Mouse (Mus musculus): Measurements from ENCODE around the gene Gm29735.
"Not testable (repeated sequence)": the region's sequence is repeated elsewhere in the genome, so short reads cannot be mapped to it uniquely, and the experiment has no call there.

Gm29735 gene

DNA sequence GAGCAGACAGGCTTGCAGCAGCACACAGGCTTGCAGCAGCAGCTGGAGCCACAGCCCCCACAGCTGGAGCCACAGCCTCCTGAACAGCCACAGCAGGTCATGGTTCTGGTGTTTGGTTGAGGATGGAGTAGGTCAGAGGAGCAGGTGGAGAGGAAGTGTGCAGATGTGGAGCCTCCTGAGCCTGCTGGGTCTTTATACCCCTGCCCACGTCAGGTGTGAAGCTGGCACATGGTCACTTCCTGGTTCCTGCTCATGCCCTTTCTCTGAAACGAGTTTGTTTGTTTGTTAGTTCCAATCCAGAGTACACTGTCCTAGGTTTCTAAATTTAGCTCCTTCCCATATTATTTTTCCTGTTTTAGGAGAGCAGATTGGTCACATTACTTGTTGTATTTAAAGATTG, at the start of gene Gm29735:
Gene Gm29735, minus strand, starts transcription at position 101 of the 400 bp plus-strand sequence.
- in situ Hi-C loops (cut with MboI, MseI): not testable (repeated sequence)

DNA sequence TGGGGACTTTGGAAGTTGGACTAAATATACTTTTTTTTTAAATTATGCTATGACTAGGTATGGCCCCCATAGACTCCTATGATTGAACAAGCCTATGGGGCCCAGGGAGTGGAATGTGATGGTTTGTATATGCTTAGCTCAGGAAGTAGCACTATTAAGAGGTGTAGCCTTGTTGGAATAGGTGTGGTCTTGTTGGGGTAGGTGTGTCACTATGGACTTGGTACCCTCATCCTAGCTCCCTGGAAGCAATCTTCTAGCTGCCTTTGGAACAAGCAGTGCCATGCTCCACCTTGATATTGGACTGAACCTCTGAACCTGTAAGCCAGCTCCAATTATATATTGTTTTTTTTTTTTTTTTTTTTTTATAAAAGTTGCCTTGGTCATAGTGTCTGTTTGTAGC, 48.6 kb upstream of the Gm29735 start:
- in situ Hi-C loops (cut with MboI, MseI): no loop called here

DNA sequence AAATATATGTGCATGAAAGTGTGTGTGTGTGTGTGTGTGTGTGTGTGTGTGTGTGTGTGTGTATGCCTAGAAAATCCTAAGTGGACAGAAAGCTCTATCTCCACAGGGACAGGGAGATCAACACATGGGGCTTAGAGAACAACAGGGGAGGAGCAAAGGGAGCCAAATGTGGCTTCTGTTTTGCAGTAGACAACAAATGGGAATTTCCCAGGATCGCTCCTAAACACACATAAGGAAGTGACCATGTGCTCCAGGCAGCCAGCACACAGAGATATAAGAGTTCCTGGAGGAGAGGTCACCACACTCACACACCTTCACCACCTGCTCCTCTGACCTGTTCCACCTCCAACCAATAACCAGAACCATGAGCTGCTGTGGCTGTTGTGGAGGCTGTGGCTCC, 44.2 kb upstream of the Gm29735 start, which contains the start of gene Krtap5-3:
Gene Krtap5-3, plus strand, starts transcription at position 301 of the 400 bp plus-strand sequence.
- in situ Hi-C loops (cut with MboI, MseI): no loop called here

DNA sequence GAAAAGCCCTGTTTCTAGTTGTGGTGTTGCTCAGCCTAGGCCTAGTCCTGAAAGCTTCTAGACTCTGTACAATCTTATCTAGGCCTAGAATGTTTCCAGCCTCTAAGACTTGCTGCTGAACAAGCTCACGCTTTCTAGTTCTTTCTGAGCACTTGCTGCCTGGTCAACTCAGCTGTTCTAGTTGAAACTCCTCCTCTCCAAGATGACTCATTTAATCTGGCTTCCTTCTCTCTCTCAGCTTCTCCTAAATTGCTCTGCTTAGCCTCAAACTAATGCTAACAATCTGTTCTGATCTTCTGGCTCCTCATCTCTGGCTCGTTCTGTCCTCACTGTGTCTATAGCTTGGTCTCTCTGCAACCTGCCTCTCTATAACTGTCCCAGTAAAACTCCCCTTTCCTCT, 41.8 kb upstream of the Gm29735 start:
- in situ Hi-C loops (cut with MboI, MseI): no loop called here

DNA sequence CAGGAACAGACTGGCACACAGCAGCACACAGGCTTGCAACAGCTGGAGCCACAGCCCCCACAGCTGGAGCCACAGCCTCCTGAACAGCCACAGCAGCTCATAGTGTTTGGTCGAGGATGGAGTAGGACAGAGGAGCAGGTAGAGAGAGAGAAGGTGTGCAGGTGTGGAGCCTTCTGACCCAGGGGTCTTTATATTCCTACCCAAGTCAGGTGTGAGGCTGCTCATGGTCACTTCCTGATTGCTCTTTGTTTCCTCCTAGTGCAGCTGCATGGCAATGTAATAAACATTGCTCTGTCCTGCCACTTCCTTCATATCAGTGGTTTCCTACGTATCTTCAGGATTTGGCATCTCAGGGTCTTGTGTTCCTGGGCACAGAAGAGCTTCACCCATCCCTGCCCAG, 33.4 kb upstream of the Gm29735 start, which contains the start of gene Gm10153:
Gene Gm10153, minus strand, starts transcription at position 101 of the 400 bp plus-strand sequence.
- in situ Hi-C loops (cut with MboI, MseI): no loop called here

DNA sequence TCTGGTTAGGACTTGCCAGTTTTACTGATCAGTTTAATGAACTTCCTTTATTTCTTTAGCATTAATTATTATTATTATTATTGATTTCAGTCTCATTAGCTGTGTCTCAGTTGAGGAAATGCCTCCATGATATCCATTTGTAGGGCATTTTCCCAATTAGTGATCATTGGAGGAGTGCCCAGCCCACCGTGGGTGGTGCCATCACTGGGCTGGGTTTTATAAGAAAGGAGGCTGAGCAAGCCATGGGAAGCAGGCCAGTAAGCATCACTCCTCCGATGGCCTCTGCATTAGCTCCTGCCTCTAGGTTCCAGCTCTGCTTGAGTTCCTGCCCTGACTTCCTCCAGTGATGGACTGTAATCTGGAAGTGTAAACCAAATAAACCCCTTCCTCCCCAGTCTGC, 31.2 kb upstream of the Gm29735 start:
- in situ Hi-C loops (cut with MboI, MseI): no loop called here

DNA sequence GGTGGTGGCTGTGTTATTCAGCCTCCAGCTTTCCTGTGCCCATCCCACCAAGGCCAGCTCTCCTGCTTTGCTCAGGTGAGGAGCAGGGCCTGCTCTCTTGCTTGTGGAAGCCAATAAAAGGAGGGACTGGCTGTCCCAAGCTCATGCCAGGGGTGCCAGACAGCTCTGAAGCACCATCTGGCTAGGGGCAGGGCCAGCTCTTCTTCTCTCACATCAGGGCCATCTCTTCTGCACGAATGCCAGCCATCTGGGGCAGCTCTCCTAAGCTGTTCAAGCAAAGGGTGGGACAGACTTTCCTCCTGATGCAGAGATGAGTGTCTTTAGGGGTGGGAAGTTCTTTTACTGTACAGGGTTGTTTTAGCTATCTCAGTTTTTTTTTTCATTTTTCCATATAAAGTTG, 24.1 kb upstream of the Gm29735 start:
- in situ Hi-C loops (cut with MboI, MseI): no loop called here

DNA sequence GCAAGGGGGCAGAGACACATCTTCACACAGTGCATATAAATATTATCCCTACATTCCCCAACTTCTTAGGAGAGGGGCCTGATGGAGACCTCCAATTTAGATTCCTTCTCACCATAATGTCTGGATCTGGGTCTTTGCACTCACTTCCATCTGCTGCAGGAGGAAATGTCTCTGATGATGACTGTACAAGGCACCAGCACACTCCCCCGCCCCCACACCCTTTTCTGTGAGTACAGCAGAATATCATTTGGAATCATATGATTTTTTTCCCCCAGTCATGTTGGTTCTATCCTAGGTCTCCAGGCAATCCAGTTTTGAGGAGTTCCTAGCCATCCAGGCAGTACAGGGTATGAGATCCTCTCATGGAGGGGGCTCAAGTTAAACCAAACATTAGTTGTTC, 21.8 kb upstream of the Gm29735 start:
- in situ Hi-C loops (cut with MboI, MseI): no loop called here

DNA sequence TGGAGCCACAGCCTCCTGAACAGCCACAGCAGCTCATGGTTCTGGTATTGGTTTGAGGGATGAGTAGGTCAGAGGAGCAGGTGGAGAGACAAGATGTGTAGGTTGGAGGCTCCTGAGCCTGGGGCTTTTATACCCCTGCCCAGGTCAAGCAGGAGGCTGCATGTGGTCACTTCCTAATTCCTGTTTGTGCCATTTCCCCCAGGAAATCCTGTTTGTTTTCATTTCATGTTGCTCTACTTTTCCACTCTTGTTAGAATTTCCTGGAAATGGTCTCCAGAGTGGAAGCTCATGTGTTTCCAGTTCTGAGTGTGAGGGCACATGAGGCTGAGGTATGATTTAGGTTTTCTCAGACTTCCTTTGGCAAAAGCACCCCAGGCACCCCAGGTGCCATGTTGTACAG, 19.0 kb upstream of the Gm29735 start, which contains the start of gene Krtap5-2:
Gene Krtap5-2, minus strand, starts transcription at position 101 of the 400 bp plus-strand sequence.
- in situ Hi-C loops (cut with MboI, MseI): not testable (repeated sequence)

DNA sequence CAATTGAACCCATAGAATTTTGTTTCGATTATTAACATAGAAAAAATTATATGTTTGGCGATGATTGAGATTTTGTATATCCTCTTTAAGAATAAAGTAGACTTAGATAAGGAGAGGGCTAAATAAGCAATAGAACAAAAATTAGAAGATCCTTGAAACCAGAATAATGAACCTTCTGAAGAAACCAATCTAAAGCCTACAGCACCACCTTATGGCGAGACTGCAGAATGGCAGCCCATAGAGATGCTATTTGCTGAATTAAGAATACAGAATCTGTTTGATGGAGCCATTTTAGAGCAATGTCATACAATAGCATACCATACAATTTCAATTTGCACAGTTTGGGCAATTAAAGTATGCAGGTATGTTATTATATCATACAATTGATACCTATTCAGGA, 12.9 kb upstream of the Gm29735 start:
- in situ Hi-C loops (cut with MboI, MseI): loop anchor here (10.0 kb wide), 1 partner anchor 295 kb away; no protein-coding TSS in a partner anchor

DNA sequence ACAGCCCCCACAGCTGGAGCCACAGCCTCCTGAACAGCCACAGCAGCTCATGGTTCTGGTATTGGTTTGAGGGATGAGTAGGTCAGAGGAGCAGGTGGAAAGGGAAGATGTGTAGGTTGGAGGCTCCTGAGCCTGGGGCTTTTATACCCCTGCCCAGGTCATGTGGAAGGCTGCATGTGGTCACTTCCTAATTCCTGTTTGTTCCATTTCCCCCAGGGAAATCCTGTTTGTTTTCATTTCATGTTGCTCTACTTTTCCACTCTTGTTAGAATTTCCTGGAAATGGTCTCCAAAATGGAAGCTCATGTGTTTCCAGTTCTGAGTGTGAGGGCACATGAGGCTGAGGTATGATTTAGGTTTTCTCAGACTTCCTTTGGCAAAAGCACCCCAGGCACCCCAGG, 8.7 kb upstream of the Gm29735 start, which contains the start of gene Gm4553:
Gene Gm4553, minus strand, starts transcription at position 101 of the 400 bp plus-strand sequence.
- in situ Hi-C loops (cut with MboI, MseI): loop anchor here (10.0 kb wide), 1 partner anchor 291 kb away; no protein-coding TSS in a partner anchor

DNA sequence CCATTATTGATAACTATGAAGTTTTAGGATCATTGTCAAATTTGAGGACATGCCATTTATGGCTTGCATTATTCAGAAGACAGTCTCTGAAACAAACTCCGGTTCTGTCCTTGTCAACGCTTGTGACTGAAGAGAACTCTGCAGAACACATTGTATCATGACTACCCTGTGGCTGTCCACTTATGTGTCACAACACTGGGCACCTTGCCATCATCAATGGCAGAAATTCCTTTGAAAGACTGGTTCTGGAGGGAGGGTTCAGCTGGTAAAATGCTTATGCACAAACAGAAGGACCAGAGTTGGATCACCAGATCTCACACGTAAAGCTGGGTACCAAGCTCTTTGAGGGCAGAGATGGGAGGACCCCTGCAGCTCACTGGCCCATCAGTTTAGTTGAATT, 2.5 kb upstream of the Gm29735 start:
- in situ Hi-C loops (cut with MboI, MseI): no loop called here

DNA sequence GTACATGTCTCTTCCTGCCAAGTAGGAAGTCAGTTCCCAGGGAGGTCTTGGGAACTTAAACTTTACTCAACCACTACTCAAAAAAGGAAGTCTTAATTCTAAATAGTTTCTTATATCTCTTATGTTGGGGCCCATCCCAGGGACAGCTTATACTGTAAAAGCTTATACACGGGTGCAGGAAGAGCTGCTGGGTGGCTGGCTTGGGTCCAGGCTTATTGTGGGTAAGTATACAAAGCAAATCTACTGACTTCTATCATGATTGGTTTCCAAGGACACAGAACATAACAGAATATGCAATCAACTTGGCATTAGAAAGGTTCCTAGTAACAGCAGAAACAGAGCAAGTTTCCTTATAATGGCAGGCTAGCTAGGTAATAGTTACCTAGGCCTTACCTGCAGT, 1.6 kb downstream of the Gm29735 start:
- in situ Hi-C loops (cut with MboI, MseI): no loop called here

DNA sequence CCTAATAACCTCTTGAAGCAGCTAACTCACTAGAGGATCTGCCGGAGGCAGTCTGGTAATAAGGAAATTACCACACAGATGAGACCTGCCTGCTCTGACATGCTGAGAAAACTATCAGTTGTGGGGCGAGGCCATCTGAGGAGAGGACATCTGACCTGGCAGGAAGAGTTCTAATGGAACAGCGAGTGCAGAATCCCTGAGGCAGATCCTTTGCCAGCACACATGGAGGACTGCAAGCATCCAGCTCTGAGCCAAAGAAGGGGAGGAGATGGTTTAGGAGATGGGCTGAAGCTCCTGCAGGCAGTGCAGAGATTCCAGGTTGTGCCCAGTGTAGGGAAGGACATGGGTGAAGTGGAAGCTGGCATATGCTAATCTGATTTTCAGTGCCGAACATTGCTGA, 4.7 kb downstream of the Gm29735 start:
- in situ Hi-C loops (cut with MboI, MseI): no loop called here

DNA sequence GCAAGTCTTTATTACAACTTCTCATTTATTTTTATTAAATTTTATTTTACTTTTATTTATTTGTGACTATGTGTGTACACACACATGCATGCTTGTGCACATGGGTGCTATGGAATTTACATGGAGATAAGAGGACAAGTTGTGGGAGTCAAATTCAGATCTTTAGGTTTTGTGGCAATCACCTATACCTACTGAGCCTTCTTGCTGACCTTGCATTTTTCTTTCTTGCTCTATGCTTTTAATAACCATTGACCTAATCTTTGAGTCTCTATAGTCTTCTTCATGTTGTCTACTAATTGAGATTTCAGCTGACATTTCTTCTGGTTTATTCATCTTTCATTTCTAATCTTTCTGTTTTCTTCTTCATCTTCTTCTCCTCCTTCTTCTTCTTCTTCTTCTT, 8.3 kb downstream of the Gm29735 start:
- in situ Hi-C loops (cut with MboI, MseI): no loop called here

DNA sequence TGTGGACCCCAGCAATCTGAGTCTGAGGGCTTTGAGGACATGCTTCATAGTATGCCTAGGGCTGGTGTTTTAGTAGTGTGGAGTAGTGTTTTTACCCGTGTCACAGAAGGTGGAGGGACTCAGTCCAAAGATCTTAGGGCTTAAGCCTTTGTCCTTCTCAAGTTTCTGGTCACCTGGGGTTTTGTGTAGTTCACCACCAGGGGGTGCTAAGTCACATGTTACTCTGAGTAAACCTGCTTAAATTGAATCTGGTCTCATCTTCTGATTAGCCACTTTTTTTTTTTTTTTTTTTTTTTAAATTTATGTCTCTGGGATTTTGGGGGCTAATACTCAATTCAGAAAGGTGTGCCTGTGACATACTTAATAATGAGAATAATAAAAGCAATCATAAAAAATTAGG, 10.9 kb downstream of the Gm29735 start:
- in situ Hi-C loops (cut with MboI, MseI): no loop called here

DNA sequence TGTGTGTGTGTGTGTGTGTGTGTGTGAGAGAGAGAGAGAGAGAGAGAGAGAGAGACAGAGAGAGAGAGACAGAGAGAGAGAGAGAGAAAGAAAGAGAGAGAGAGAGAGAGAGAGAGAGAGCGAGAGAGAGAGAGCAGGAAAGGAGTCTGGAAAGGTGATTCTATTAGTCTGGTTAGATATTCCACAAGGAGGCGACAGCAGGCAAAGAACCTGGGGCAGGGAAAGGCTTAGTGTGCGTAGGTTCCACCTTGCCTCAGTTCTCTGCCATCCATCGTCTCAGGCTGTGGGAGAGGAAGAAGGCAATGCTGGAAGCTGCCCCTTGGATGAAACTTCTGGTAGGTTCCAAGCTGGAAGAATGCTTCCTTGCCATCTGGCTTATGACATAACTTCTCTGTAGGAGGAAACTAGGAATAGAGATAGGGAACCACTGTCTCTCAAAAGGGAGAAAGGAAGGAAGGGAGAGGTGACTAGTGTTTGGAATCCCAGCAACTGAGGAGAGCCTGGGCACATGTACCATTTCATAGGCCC, 11.4 kb downstream of the Gm29735 start:
- in situ Hi-C loops (cut with MboI, MseI): no loop called here

DNA sequence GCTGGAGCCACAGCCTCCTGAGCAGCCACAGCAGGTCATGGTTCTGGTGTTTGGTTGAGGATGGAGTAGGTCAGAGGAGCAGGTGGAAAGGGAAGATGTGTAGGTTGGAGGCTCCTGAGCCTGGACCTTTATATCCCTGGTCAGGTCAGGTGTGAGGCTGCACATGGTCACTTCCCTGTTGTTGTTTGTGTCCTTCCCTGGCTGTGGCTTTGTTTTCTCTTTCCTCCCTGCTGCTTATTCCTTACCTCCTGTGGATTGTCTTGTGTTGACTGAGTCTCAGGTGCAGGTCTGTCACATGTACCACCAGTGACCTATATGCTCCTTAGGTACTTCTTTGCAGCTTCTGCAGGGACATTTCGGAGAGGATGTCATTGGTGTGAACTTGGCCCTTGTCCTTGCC, 12.4 kb downstream of the Gm29735 start, which contains the start of gene Gm45337:
Gene Gm45337, minus strand, starts transcription at position 101 of the 400 bp plus-strand sequence.
- in situ Hi-C loops (cut with MboI, MseI): no loop called here

DNA sequence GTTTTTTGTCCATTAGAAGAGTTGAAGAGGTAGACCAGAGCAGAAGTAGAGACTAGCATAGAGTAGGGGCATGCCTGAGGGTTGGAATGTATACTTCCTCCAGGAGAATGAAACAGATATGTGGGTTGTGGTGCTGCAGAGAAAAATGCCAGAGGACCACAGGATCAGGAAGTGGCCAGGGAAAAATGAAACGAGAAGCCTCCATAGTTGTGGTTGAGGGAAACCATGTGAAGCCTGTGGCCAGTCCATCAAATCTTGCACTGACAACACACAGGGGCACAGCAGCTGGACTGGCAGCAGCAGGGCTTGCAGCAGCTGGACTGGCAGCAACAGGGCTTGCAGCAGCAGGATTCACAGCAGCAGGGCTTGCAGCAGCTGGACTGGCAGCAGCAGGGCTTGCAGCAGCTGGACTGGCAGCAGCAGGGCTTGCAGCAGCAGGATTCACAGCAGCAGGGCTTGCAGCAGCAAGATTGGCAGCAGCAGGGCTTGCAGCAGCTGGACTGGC, 13.4 kb downstream of the Gm29735 start:
- in situ Hi-C loops (cut with MboI, MseI): not testable (repeated sequence)

DNA sequence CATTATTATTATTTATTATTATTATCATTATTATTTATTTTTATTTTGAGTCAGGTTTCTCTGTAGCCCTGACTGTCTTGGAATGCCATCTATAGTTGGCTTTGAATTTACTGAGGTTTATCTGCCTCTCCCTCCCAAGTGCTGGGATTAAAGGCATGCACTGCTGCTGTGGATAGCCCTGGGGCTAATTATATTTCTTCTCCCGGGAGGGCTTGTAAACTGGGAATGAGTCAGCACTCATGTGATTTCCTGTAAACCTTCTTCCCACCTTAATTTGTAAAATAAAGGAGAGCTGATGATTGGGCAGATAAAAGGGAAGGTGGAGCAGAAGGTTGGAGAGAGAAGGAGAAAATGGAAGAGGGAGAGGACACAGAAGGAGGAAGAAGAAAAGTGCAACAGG, 16.2 kb downstream of the Gm29735 start:
- in situ Hi-C loops (cut with MboI, MseI): no loop called here

DNA sequence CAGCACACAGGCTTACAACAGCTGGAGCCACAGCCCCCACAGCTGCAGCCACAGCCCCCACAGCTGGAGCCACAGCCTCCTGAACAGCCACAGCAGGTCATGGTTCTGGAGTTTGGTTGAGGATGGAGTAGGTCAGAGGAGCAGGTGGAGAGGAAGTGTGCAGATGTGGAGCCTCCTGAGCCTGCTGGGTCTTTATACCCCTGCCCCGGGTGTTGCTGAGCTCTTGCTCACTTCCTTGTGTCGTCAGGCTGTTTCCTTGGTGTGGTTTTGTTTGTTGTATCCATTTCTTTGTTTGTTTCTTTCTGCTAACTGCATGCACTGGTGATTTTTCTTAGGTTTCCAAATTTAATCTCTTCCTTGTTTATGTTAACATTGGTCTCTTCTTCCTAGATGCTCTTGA, 21.0 kb downstream of the Gm29735 start, which contains the start of gene Gm39115:
Gene Gm39115, minus strand, starts transcription at position 101 of the 400 bp plus-strand sequence.
- in situ Hi-C loops (cut with MboI, MseI): not testable (repeated sequence)

DNA sequence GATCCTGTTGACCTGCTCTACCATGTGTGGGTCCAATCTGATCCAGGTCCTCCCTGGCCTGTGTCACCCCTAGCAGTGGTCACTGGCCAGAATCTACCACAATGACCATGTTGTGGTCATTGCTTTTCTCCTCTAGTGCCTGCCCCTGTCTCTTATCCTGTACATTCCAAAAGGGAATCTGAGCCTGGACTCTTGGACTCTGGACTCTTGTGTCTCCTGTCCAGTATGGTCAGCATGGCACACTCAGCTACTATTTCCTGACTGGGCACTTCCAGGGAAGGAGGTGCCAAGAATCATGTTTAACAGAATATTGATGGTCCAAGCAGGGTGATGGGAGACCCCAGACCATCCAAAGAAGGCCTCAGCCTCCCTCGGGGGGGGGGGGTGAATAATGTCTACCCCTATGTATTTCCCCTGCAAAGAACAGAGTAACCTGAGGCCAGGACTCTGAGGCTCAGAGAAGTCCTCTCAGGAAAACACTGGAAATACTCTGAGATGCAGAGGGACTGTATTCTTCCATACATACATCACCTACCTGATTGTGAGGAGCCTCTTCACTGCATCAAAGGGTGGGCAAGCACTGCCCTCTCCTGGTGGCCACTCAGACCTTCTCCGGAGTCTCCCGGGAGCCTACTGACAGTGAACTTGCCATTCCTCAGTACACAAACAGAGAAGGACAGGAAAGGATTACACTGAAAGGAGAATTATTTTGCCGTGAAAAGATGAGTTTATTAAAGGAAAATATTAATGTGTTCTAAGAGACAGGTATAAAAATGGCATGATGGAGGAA, 22.5 kb downstream of the Gm29735 start:
- in situ Hi-C loops (cut with MboI, MseI): no loop called here

DNA sequence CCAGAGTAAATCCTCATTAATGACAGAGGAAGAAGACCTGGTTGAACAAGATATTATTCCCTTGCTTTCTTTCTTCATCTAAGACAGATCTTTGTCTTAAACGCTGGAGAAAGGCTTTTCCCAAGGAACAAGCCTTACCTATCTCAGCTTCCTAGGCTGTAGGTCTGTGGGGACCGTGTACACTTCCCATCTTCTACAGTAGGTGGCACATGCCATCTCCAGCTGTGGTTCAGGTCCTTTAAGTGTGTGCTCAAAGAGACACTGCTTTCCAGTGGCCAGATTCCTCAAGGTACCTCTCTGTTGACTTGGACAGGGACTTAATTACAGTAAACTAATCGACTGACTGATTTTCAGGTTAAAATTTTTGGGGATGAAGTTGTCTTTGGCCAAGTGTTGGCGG, 28.1 kb downstream of the Gm29735 start:
- in situ Hi-C loops (cut with MboI, MseI): no loop called here

Measured in T-helper 2 cell (primary cell).